In the genomic region with DNA sequence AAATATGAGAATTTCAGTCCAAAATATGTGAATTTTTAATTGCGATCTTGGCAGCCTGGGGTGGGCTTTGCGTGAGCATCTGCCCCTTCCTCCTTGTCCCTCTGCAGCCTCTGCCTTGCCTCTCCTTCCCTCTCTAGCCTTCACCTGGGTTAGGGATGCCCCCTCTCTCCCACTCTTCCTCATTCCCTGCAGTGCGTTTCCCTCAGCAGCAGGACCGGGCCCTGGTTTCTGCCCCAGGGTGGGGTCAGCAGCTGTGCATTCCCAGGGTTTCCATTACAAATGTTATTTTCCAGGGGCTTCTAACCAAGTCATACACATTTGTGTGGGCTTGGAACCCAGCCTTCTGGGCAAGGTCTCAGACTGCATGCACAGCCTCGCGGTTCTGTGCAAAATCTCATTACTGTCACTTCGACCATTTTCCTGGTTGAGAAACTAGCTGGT, we compare ENCODE assay signal across 15 mouse cellular contexts.
DNase-seq lines count a peak whose midpoint lies in the region; ATAC-seq and TF ChIP-seq lines count a peak whose summit lies in the region.
"Had no signal": no experiment of that assay in that cellular context is flagged by ENCODE, and none has a peak within 500 bp of the region (broad histone marks: within the 10 kb centered on the region; RNA-seq: fewer than 3 reads in every experiment).

No protein-coding gene starts in this region.

- TF ChIP-seq CTCF in stomach, postnatal 0 days (IDR thresholded peaks at IDR 0.05; ENCODE audit: low read depth), result no peak

- peaks cover 17% of the 10 kb centered on the region for H3K4me1 ChIP-seq in hindbrain, embryonic 13.5 days (replicated peaks)
- H3K4me1 ChIP-seq in hindbrain, embryonic 11.5 days (replicated peaks; ENCODE audit: control insufficient read depth, insufficient read depth, low read length), result no peaks in the 10 kb centered on the region
- H3K4me1 ChIP-seq in stomach, embryonic 14.5 days (ENCODE audit: control insufficient read depth, insufficient read depth, low read length), result no peaks in the 10 kb centered on the region
- H3K4me1 ChIP-seq in stomach, postnatal 0 days (replicated peaks; ENCODE audit: control insufficient read depth, insufficient read depth), result no peaks in the 10 kb centered on the region
- H3K4me1 ChIP-seq in hindbrain, embryonic 16.5 days (ENCODE audit: control insufficient read depth, insufficient read depth, low read depth, low read length), result peaks cover 3% of the 10 kb centered on the region

- ATAC-seq in hindbrain, embryonic 13.5 days (ENCODE audit: low FRiP score), result no peak
- ATAC-seq in hindbrain, embryonic 11.5 days (ENCODE audit: low FRiP score), result no peak
- no peak for ATAC-seq in stomach, embryonic 14.5 days (ENCODE audit: insufficient number of reproducible peaks, insufficient read depth, low FRiP score, low read depth)
- ATAC-seq in stomach, postnatal 0 days (ENCODE audit: low FRiP score, low TSS enrichment), result no peak
- 0 out of 2 replicates have a peak, but pooled peaks have one; percentile 19 for ATAC-seq in hindbrain, embryonic 16.5 days
- ATAC-seq: intestine, postnatal 0 days; liver, postnatal 0 days had no signal

- no peak overlapping the region for H3K4me3 ChIP-seq in hindbrain, embryonic 13.5 days
- no peak overlapping the region for H3K4me3 ChIP-seq in hindbrain, embryonic 11.5 days (ENCODE audit: low read depth, low read length)
- no peak overlapping the region for H3K4me3 ChIP-seq in stomach, embryonic 14.5 days (ENCODE audit: low read depth, low read length)
- H3K4me3 ChIP-seq in stomach, postnatal 0 days (ENCODE audit: low read depth, low read length), result no peak overlapping the region
- no peak overlapping the region for H3K4me3 ChIP-seq in hindbrain, embryonic 16.5 days (ENCODE audit: low read length)
- H3K4me3 ChIP-seq: heart, embryonic 12.5 days had no signal

- no peaks in the 10 kb centered on the region for H3K27me3 ChIP-seq in hindbrain, embryonic 13.5 days
- H3K27me3 ChIP-seq in hindbrain, embryonic 11.5 days (ENCODE audit: control insufficient read depth, insufficient read depth, low read length), result no peaks in the 10 kb centered on the region
- H3K27me3 ChIP-seq in stomach, embryonic 14.5 days (ENCODE audit: control insufficient read depth, insufficient read depth, low read length), result no peaks in the 10 kb centered on the region
- H3K27me3 ChIP-seq in stomach, postnatal 0 days (ENCODE audit: control insufficient read depth, insufficient read depth, low read length), result no peaks in the 10 kb centered on the region
- H3K27me3 ChIP-seq in hindbrain, embryonic 16.5 days (replicated peaks; ENCODE audit: control insufficient read depth, insufficient read depth, low read length), result no peaks in the 10 kb centered on the region
- H3K27me3 ChIP-seq: heart, embryonic 12.5 days had no signal

- intact Hi-C loops in gastrocnemius, postnatal 36 days (cut with DNase I), result no loop called here

- no peaks in the 10 kb centered on the region for H3K36me3 ChIP-seq in hindbrain, embryonic 13.5 days
- no peaks in the 10 kb centered on the region for H3K36me3 ChIP-seq in hindbrain, embryonic 11.5 days (ENCODE audit: control insufficient read depth, insufficient read depth, low read length)
- H3K36me3 ChIP-seq in stomach, embryonic 14.5 days (ENCODE audit: control insufficient read depth, insufficient read depth, low read length), result no peaks in the 10 kb centered on the region
- no peaks in the 10 kb centered on the region for H3K36me3 ChIP-seq in stomach, postnatal 0 days (ENCODE audit: control insufficient read depth, insufficient read depth, low read length)
- H3K36me3 ChIP-seq in hindbrain, embryonic 16.5 days (ENCODE audit: control insufficient read depth, insufficient read depth, low read length), result no peaks in the 10 kb centered on the region
- H3K36me3 ChIP-seq: G1E; heart, embryonic 12.5 days had no signal

- no peak for DNase-seq in hindbrain, embryonic 11.5 days (ENCODE audit: low spot score)
- no peak for DNase-seq in stomach, postnatal 0 days (ENCODE audit: low spot score)
- no peak for DNase-seq in gastrocnemius, postnatal 36 days
- no peak for DNase-seq in thymus, postnatal 14 days
- DNase-seq: cerebellum, adult 11 months; gastrocnemius, postnatal 25 days; heart, postnatal 36 days; kidney, postnatal 14 days; liver, postnatal 0 days had no signal

- H3K9ac ChIP-seq in hindbrain, embryonic 13.5 days, result no peak overlapping the region
- no peak overlapping the region for H3K9ac ChIP-seq in hindbrain, embryonic 11.5 days (ENCODE audit: low read depth, low read length)
- no peak overlapping the region for H3K9ac ChIP-seq in stomach, embryonic 14.5 days (replicated peaks; ENCODE audit: low read depth, low read length)
- no peak overlapping the region for H3K9ac ChIP-seq in stomach, postnatal 0 days (ENCODE audit: low read length)
- H3K9ac ChIP-seq in hindbrain, embryonic 16.5 days (ENCODE audit: low read depth, low read length), result no peak overlapping the region
- H3K9ac ChIP-seq: heart, embryonic 12.5 days; liver, postnatal 0 days had no signal

- H3K27ac ChIP-seq in hindbrain, embryonic 13.5 days, result peak overlapping the region; percentile 35; the same call in 1 of the 2 replicates
- no peak overlapping the region for H3K27ac ChIP-seq in hindbrain, embryonic 11.5 days (ENCODE audit: low read depth, low read length)
- 0 out of 2 replicates have a peak overlapping the region, but pooled peaks have one; percentile 15 for H3K27ac ChIP-seq in stomach, embryonic 14.5 days (ENCODE audit: low read length)
- H3K27ac ChIP-seq in stomach, postnatal 0 days (replicated peaks), result no peak overlapping the region
- peak overlapping the region; percentile 62 for H3K27ac ChIP-seq in hindbrain, embryonic 16.5 days (ENCODE audit: low read depth, low read length)

- TF ChIP-seq EP300 in stomach, postnatal 0 days (optimal IDR thresholded peaks at IDR 0.05), result no peak

- H3K4me2 ChIP-seq in hindbrain, embryonic 13.5 days, result no peak overlapping the region
- no peak overlapping the region for H3K4me2 ChIP-seq in hindbrain, embryonic 11.5 days (replicated peaks; ENCODE audit: low read depth, low read length)
- H3K4me2 ChIP-seq in stomach, embryonic 14.5 days (replicated peaks; ENCODE audit: low read depth, low read length), result no peak overlapping the region
- H3K4me2 ChIP-seq in stomach, postnatal 0 days (replicated peaks; ENCODE audit: low read depth), result no peak overlapping the region
- H3K4me2 ChIP-seq in hindbrain, embryonic 16.5 days (ENCODE audit: low read length), result no peak overlapping the region
- H3K4me2 ChIP-seq: heart, embryonic 12.5 days had no signal

- H3K9me3 ChIP-seq in hindbrain, embryonic 13.5 days, result no peaks in the 10 kb centered on the region
- H3K9me3 ChIP-seq in hindbrain, embryonic 11.5 days (ENCODE audit: control insufficient read depth, low read length), result no peaks in the 10 kb centered on the region
- H3K9me3 ChIP-seq in stomach, embryonic 14.5 days (ENCODE audit: control insufficient read depth, low read depth, low read length), result no peaks in the 10 kb centered on the region
- H3K9me3 ChIP-seq in stomach, postnatal 0 days (ENCODE audit: control insufficient read depth, low read length), result no peaks in the 10 kb centered on the region
- no peaks in the 10 kb centered on the region for H3K9me3 ChIP-seq in hindbrain, embryonic 16.5 days (ENCODE audit: control insufficient read depth, low read length)
- H3K9me3 ChIP-seq: heart, embryonic 12.5 days had no signal

- 57% methylated on average over 7 of the region's 7 CpGs for WGBS in hindbrain, embryonic 13.5 days
- 68% methylated on average over 7 of the region's 7 CpGs for WGBS in hindbrain, embryonic 11.5 days
- WGBS in stomach, embryonic 14.5 days, result 48% methylated on average over 7 of the region's 7 CpGs
- 53% methylated on average over 7 of the region's 7 CpGs for WGBS in stomach, postnatal 0 days
- WGBS in hindbrain, embryonic 16.5 days, result 48% methylated on average over 7 of the region's 7 CpGs

Comparison
In these comparisons a context has a peak if more than half of its experiments do, and no peak if none do; other contexts are left out.
1. H3K27ac ChIP-seq: peak in hindbrain, embryonic 13.5 days (single experiment), stomach, embryonic 14.5 days (single experiment) and hindbrain, embryonic 16.5 days (single experiment); none in hindbrain, embryonic 11.5 days (single experiment) and stomach, postnatal 0 days (single experiment).